In genomic region chr11:30243591-30243990, GRCm38 (mm10) we compare ENCODE assay signal across 7 mouse cellular contexts. TPM values are rescaled to one million over a fixed set of nuclear protein-coding genes. Genes with fewer than 3 reads are reported as not detected.
DNase-seq lines count a peak whose midpoint lies in the region.

No protein-coding gene starts in this region.

- DNase-seq in ovary, postnatal 14 days (ENCODE audit: low spot score) = peak; percentile 21
- no peak for DNase-seq in ovary, postnatal 36 days (ENCODE audit: low spot score)
- DNase-seq in cerebellum, adult 8-10 months = peak; percentile 51
- peak; percentile 82 for DNase-seq in heart, adult 8-10 months (ENCODE audit: low spot score)
- DNase-seq in layer of hippocampus, postnatal 36 days = peak; percentile 45 to 50
- peak; percentile 70 to 83 for DNase-seq in right cerebral cortex, postnatal 10 days (ENCODE audit: low spot score in 2 of 2)
- DNase-seq in B cell, adult 2 months = no peak

RNA-seq across cellular contexts. Expression of gene Sptbn1, which starts 24.4 kb away (rescaled TPM):
- 100 to 1,000 TPM; 542 to 588 (median 572) TPM for total RNA-seq in heart, adult 8-10 months (2022)
- total RNA-seq in layer of hippocampus, postnatal 36 days (2021) = 100 to 1,000 TPM; 570 to 594 TPM

Comparison
In these comparisons a context has a peak if more than half of its experiments do, and no peak if none do; other contexts are left out.
1. DNase-seq: peak in ovary, postnatal 14 days (single experiment), cerebellum, adult 8-10 months (single experiment), heart, adult 8-10 months (single experiment), layer of hippocampus, postnatal 36 days (2 of 2) and right cerebral cortex, postnatal 10 days (2 of 2); none in ovary, postnatal 36 days (single experiment) and B cell, adult 2 months (0 of 2).